Mouse (Mus musculus) midbrain, embryonic 13.5 days (tissue): Measurements from ENCODE around the gene Maea. TPM values are rescaled to one million over a fixed set of nuclear protein-coding genes. Genes with fewer than 3 reads are reported as not detected.
"Not testable (repeated sequence)": the region's sequence is repeated elsewhere in the genome, so short reads cannot be mapped to it uniquely, and the experiment has no call there.

Experiments used
- ATAC-seq: fragments of 200-750 bp; cut with Nextera tagmentation; 2 replicates; pipeline ENCODE4 v1.8.0; 2017; ENCODE audit warnings: mild to moderate bottlenecking, moderate TSS enrichment, moderate library complexity
- H3K27ac ChIP-seq: fragments of 300-500 bp; sonication (generic); 2 replicates; pipeline ENCODE4 v1.5.1; 2015; ENCODE audit warnings: inconsistent platforms, mild to moderate bottlenecking, moderate library complexity
- H3K27me3 ChIP-seq: fragments of 300-500 bp; sonication (generic); 2 replicates; pipeline ENCODE4 v1.6.1; 2015; ENCODE audit warnings: mild to moderate bottlenecking, inconsistent platforms
- H3K36me3 ChIP-seq: fragments of 300-500 bp; sonication (generic); 2 replicates; pipeline ENCODE4 v1.6.1; 2015; ENCODE audit warnings: mild to moderate bottlenecking, inconsistent platforms
- H3K4me1 ChIP-seq: fragments of 300-500 bp; sonication (generic); replicated peaks from 2 replicates; pipeline ENCODE4 v1.6.1; 2015; ENCODE audit warnings: inconsistent platforms
- H3K4me2 ChIP-seq: fragments of 300-500 bp; sonication (generic); replicated peaks from 2 replicates; pipeline ENCODE4 v1.6.1; 2015; ENCODE audit warnings: moderate library complexity, mild to moderate bottlenecking, inconsistent platforms
- H3K4me3 ChIP-seq: fragments of 300-500 bp; sonication (generic); replicated peaks from 2 replicates; pipeline ENCODE4 v1.5.1; 2015; ENCODE audit warnings: mild to moderate bottlenecking, inconsistent platforms
- H3K9ac ChIP-seq: fragments of 300-500 bp; sonication (generic); replicated peaks from 2 replicates; pipeline ENCODE4 v1.6.1; 2015; ENCODE audit warnings: mild to moderate bottlenecking, inconsistent platforms
- H3K9me3 ChIP-seq: fragments of 300-500 bp; sonication (generic); 2 replicates; pipeline ENCODE4 v1.6.1; 2016; ENCODE audit warnings: mild to moderate bottlenecking, inconsistent platforms
- WGBS: fragments of 180-500 bp; shearing (Covaris S2); methylation state at CpG from one replicate; pipeline ENCODE4 v1.1.7; 2015; 5-methylcytosine and 5-hydroxymethylcytosine counted together
- polyA plus RNA-seq: library from polyadenylated mRNA; unstranded; fragments of >200 nt; fragmentation: Nextera tagmentation; extraction: Ambion mirVana; gene quantifications from 2 replicates; pipeline ENCODE4 v1.2.1, GENCODE M21; 2015

Maea gene
- polyA plus RNA-seq, 1 experiment from 2014 or later, result 138 TPM

- not testable (repeated sequence) for H3K27ac ChIP-seq, H3K9ac ChIP-seq, ATAC-seq, H3K4me2 ChIP-seq, H3K9me3 ChIP-seq, H3K27me3 ChIP-seq, H3K4me3 ChIP-seq
- Histone ChIP-seq H3K4me1 (peaks cover 12% of the 10 kb centered on the region), H3K36me3 (peaks cover 18% of the 10 kb centered on the region)
- 74% methylated on average over 3 of the region's 3 CpGs for WGBS
These were observed 6.9 kb downstream of the Maea start for GRCm38 (mm10) chr5:33342248-33342647.

- no peak overlapping the region for H3K27ac ChIP-seq
- H3K9me3 ChIP-seq, result no peaks in the 10 kb centered on the region
- peaks cover 18% of the 10 kb centered on the region for H3K36me3 ChIP-seq
- H3K4me3 ChIP-seq, result no peak overlapping the region
- H3K4me2 ChIP-seq, result no peak overlapping the region
- H3K27me3 ChIP-seq, result no peaks in the 10 kb centered on the region
- peaks cover 7% of the 10 kb centered on the region for H3K4me1 ChIP-seq
- ATAC-seq, result no peak
- H3K9ac ChIP-seq, result no peak overlapping the region
These were observed 7.5 kb downstream of the Maea start for GRCm38 (mm10) chr5:33342821-33343220.

GRCm38 (mm10) chr5:33343571-33343970, 8.3 kb downstream of the Maea start:
- Histone ChIP-seq H3K9ac (no peak overlapping the region), H3K4me3 (no peak overlapping the region), H3K27ac (no peak overlapping the region), H3K9me3 (no peaks in the 10 kb centered on the region), H3K27me3 (no peaks in the 10 kb centered on the region), H3K36me3 (peaks cover 13% of the 10 kb centered on the region; the same call in 1 of the 2 replicates), H3K4me2 (no peak overlapping the region), H3K4me1 (no peaks in the 10 kb centered on the region)
- no peak for ATAC-seq

GRCm38 (mm10) chr5:33344070-33344469, 8.8 kb downstream of the Maea start:
- H3K9me3 ChIP-seq, result no peaks in the 10 kb centered on the region
- H3K9ac ChIP-seq, result no peak overlapping the region
- H3K36me3 ChIP-seq, result peaks cover 9% of the 10 kb centered on the region; the same call in 1 of the 2 replicates
- no peaks in the 10 kb centered on the region for H3K27me3 ChIP-seq
- H3K4me2 ChIP-seq, result no peak overlapping the region
- H3K4me1 ChIP-seq, result no peaks in the 10 kb centered on the region
- WGBS, result 97% methylated on average over 3 of the region's 3 CpGs
- no peak overlapping the region for H3K27ac ChIP-seq
- no peak for ATAC-seq
- H3K4me3 ChIP-seq, result no peak overlapping the region

- H3K27me3 ChIP-seq, result no peaks in the 10 kb centered on the region
- H3K36me3 ChIP-seq, result 0 out of 2 replicates have a peak, but pooled peaks cover 8% of the 10 kb centered on the region
- no peak overlapping the region for H3K27ac ChIP-seq
- no peak overlapping the region for H3K4me3 ChIP-seq
- peaks cover under 1% of the 10 kb centered on the region; the same call in 1 of the 2 replicates for H3K4me1 ChIP-seq
- no peak overlapping the region for H3K4me2 ChIP-seq
- H3K9ac ChIP-seq, result no peak overlapping the region
- WGBS, result 84% methylated on average over 3 of the region's 3 CpGs
- no peaks in the 10 kb centered on the region for H3K9me3 ChIP-seq
- no peak for ATAC-seq
These were observed 12.3 kb downstream of the Maea start for GRCm38 (mm10) chr5:33347620-33348019.

- no peak overlapping the region for H3K4me2 ChIP-seq
- ATAC-seq, result no peak
- peaks cover 9% of the 10 kb centered on the region; the same call in 1 of the 2 replicates for H3K4me1 ChIP-seq
- H3K36me3 ChIP-seq, result 0 out of 2 replicates have a peak, but pooled peaks cover 8% of the 10 kb centered on the region
- H3K9me3 ChIP-seq, result no peaks in the 10 kb centered on the region
- no peak overlapping the region for H3K4me3 ChIP-seq
- H3K27me3 ChIP-seq, result no peaks in the 10 kb centered on the region
- WGBS, result 96% methylated on average over 5 of the region's 5 CpGs
- H3K27ac ChIP-seq, result no peak overlapping the region
- no peak overlapping the region for H3K9ac ChIP-seq
These were observed 13.9 kb downstream of the Maea start for GRCm38 (mm10) chr5:33349205-33349604.

- ATAC-seq, result no peak
These were observed 14.4 kb downstream of the Maea start for GRCm38 (mm10) chr5:33349706-33350105.

GRCm38 (mm10) chr5:33351556-33352272, 16.4 kb downstream of the Maea start:
- H3K27ac ChIP-seq, result no peak overlapping the region
- H3K9me3 ChIP-seq, result no peaks in the 10 kb centered on the region
- no peak overlapping the region for H3K4me2 ChIP-seq
- no peak overlapping the region for H3K4me3 ChIP-seq
- 86% methylated on average over 3 of the region's 3 CpGs for WGBS
- ATAC-seq, result no peak
- H3K9ac ChIP-seq, result no peak overlapping the region
- H3K36me3 ChIP-seq, result no peaks in the 10 kb centered on the region
- no peaks in the 10 kb centered on the region for H3K27me3 ChIP-seq
- H3K4me1 ChIP-seq, result peaks cover 14% of the 10 kb centered on the region; the same call in 1 of the 2 replicates

More at GRCm38 (mm10) chr5:33349706-33350105, 14.4 kb downstream of the Maea start:
- no peaks in the 10 kb centered on the region for H3K27me3 ChIP-seq
- no peak overlapping the region for H3K9ac ChIP-seq
- H3K9me3 ChIP-seq, result no peaks in the 10 kb centered on the region
- H3K4me2 ChIP-seq, result no peak overlapping the region
- no peak overlapping the region for H3K4me3 ChIP-seq
- 77% methylated on average over 4 of the region's 4 CpGs for WGBS
- H3K27ac ChIP-seq, result no peak overlapping the region
- H3K36me3 ChIP-seq, result 0 out of 2 replicates have a peak, but pooled peaks cover 3% of the 10 kb centered on the region
- peaks cover 13% of the 10 kb centered on the region; the same call in 1 of the 2 replicates for H3K4me1 ChIP-seq

GRCm38 (mm10) chr5:33352273-33352645, 16.9 kb downstream of the Maea start:
- H3K9me3 ChIP-seq, result no peaks in the 10 kb centered on the region
- 79% methylated on average over 8 of the region's 8 CpGs for WGBS
- H3K36me3 ChIP-seq, result no peaks in the 10 kb centered on the region
- H3K4me1 ChIP-seq, result peaks cover 14% of the 10 kb centered on the region; the same call in 1 of the 2 replicates
- H3K9ac ChIP-seq, result no peak overlapping the region
- H3K4me3 ChIP-seq, result no peak overlapping the region
- no peak overlapping the region for H3K27ac ChIP-seq
- no peak overlapping the region for H3K4me2 ChIP-seq
- H3K27me3 ChIP-seq, result no peaks in the 10 kb centered on the region
- ATAC-seq, result no peak

GRCm38 (mm10) chr5:33353011-33353410, 17.7 kb downstream of the Maea start:
- WGBS, result 86% methylated on average over 3 of the region's 3 CpGs
- no peak for ATAC-seq
- no peak overlapping the region for H3K9ac ChIP-seq

GRCm38 (mm10) chr5:33357494-33357893, 22.2 kb downstream of the Maea start:
- no peaks in the 10 kb centered on the region for H3K27me3 ChIP-seq
- no peak for ATAC-seq

More at GRCm38 (mm10) chr5:33353011-33353410, 17.7 kb downstream of the Maea start:
- Histone ChIP-seq H3K4me3 (no peak overlapping the region), H3K4me1 (peaks cover 18% of the 10 kb centered on the region; the same call in 1 of the 2 replicates), H3K4me2 (no peak overlapping the region), H3K27ac (no peak overlapping the region), H3K9me3 (no peaks in the 10 kb centered on the region), H3K36me3 (0 out of 2 replicates have a peak, but pooled peaks cover 1% of the 10 kb centered on the region), H3K27me3 (no peaks in the 10 kb centered on the region)

GRCm38 (mm10) chr5:33358467-33358866, 23.2 kb downstream of the Maea start:
- Histone ChIP-seq H3K36me3 (peaks cover 52% of the 10 kb centered on the region), H3K9ac (no peak overlapping the region)

More at GRCm38 (mm10) chr5:33357494-33357893, 22.2 kb downstream of the Maea start:
- no peak overlapping the region for H3K4me2 ChIP-seq
- no peak overlapping the region for H3K27ac ChIP-seq
- H3K4me3 ChIP-seq, result no peak overlapping the region
- H3K4me1 ChIP-seq, result peaks cover 28% of the 10 kb centered on the region
- peaks cover 42% of the 10 kb centered on the region for H3K36me3 ChIP-seq
- 95% methylated on average over 1 of the region's 1 CpGs for WGBS
- no peaks in the 10 kb centered on the region for H3K9me3 ChIP-seq
- no peak overlapping the region for H3K9ac ChIP-seq

More at GRCm38 (mm10) chr5:33358467-33358866, 23.2 kb downstream of the Maea start:
- Histone ChIP-seq H3K27ac (no peak overlapping the region), H3K4me1 (peaks cover 21% of the 10 kb centered on the region), H3K4me3 (no peak overlapping the region), H3K9me3 (no peaks in the 10 kb centered on the region), H3K27me3 (no peaks in the 10 kb centered on the region), H3K4me2 (no peak overlapping the region)
- no peak for ATAC-seq
- 92% methylated on average over 4 of the region's 4 CpGs for WGBS
